In genomic region chr12:107844631-107845030, GRCm38 (mm10) we compare ENCODE assay signal across 16 mouse cellular contexts.
"Had no signal": no experiment of that assay in that cellular context is flagged by ENCODE, and none has a peak within 500 bp of the region (broad histone marks: within the 10 kb centered on the region; RNA-seq: fewer than 3 reads in every experiment).

No protein-coding gene starts in this region.

- DNase-seq: kidney, adult 11 months; kidney, adult 8-10 months; kidney, postnatal 10 days; kidney, postnatal 36 days; liver, embryonic 13.5 days; lung, adult 2 months; lung, postnatal 14 days; lung, postnatal 4 days; midbrain, embryonic 14.5 days; thymus, adult 2 months; thymus, postnatal 14 days; thymus, postnatal 4 days had no signal

- H3K4me3 ChIP-seq: intestine, embryonic 15.5 days; kidney, embryonic 15.5 days; left cerebral cortex, adult 2 months; liver, embryonic 13.5 days had no signal

- ATAC-seq: intestine, embryonic 15.5 days had no signal

- H3K27ac ChIP-seq: intestine, embryonic 15.5 days; kidney, embryonic 15.5 days; left cerebral cortex, adult 2 months; liver, embryonic 13.5 days; stomach, postnatal 0 days had no signal
